Mouse (Mus musculus) forebrain, embryonic 11.5 days (tissue): ENCODE results near the gene Tmem189. TPM values are rescaled to one million over a fixed set of nuclear protein-coding genes. Genes with fewer than 3 reads are reported as not detected.
"Not testable (repeated sequence)": the region's sequence is repeated elsewhere in the genome, so short reads cannot be mapped to it uniquely, and the experiment has no call there.

Experiments
- ATAC-seq: fragments of 200-750 bp; cut with Nextera tagmentation; replicated peaks from 2 replicates; pipeline ENCODE4 v1.8.0; 2017; ENCODE audit warnings: moderate TSS enrichment; ENCODE audit not compliant: low FRiP score
- DNase-seq: peaks from one replicate; pipeline ENCODE4 v3.0.0-alpha.2; 2017; ENCODE audit warnings: low spot score
- H3K27ac ChIP-seq: fragments of 300-500 bp; sonication (generic); 2 replicates; pipeline ENCODE4 v1.5.1; 2014; ENCODE audit warnings: low read depth, low read length
- H3K27me3 ChIP-seq: fragments of 300-500 bp; sonication (generic); 2 replicates; pipeline ENCODE4 v1.6.1; 2014; ENCODE audit warnings: mild to moderate bottlenecking, low read length, mixed read lengths; ENCODE audit not compliant: control insufficient read depth, insufficient read depth
- H3K36me3 ChIP-seq: fragments of 300-500 bp; sonication (generic); 2 replicates; pipeline ENCODE4 v1.6.1; 2014; ENCODE audit warnings: mild to moderate bottlenecking, low read length, moderate library complexity, mixed read lengths; ENCODE audit not compliant: control insufficient read depth, insufficient read depth
- H3K4me1 ChIP-seq: fragments of 300-500 bp; sonication (generic); replicated peaks from 2 replicates; pipeline ENCODE4 v1.6.1; 2014; ENCODE audit warnings: low read length, mixed read lengths; ENCODE audit not compliant: control insufficient read depth, insufficient read depth
- H3K4me2 ChIP-seq: fragments of 300-500 bp; sonication (generic); 2 replicates; pipeline ENCODE4 v1.6.1; 2014; ENCODE audit warnings: low read depth, mild to moderate bottlenecking, low read length, moderate library complexity, mixed read lengths; ENCODE audit not compliant: severe bottlenecking
- H3K4me3 ChIP-seq: fragments of 300-500 bp; sonication (generic); 2 replicates; pipeline ENCODE4 v1.5.1; 2014; ENCODE audit warnings: low read depth, low read length
- H3K9ac ChIP-seq: fragments of 300-500 bp; sonication (generic); 2 replicates; pipeline ENCODE4 v1.6.1; 2014; ENCODE audit warnings: low read length
- H3K9me3 ChIP-seq: fragments of 300-500 bp; sonication (generic); 2 replicates; pipeline ENCODE4 v1.6.1; 2016; ENCODE audit warnings: low read length, mixed read lengths; ENCODE audit not compliant: control insufficient read depth
- WGBS: fragments of 180-500 bp; shearing (Covaris S2); extraction: QIAGEN DNeasy Blood & Tissue Kit; methylation state at CpG from one replicate; pipeline ENCODE4 v1.1.7; 2014; 5-methylcytosine and 5-hydroxymethylcytosine counted together
- polyA plus RNA-seq: library from polyadenylated mRNA; unstranded; fragments of >200 nt; fragmentation: Nextera tagmentation; extraction: Ambion mirVana; gene quantifications from 2 replicates; pipeline ENCODE4 v1.2.1, GENCODE M21; 2014

The Tmem189 gene
- polyA plus RNA-seq, 1 experiment from 2014 or later = 35.1 TPM

DNA sequence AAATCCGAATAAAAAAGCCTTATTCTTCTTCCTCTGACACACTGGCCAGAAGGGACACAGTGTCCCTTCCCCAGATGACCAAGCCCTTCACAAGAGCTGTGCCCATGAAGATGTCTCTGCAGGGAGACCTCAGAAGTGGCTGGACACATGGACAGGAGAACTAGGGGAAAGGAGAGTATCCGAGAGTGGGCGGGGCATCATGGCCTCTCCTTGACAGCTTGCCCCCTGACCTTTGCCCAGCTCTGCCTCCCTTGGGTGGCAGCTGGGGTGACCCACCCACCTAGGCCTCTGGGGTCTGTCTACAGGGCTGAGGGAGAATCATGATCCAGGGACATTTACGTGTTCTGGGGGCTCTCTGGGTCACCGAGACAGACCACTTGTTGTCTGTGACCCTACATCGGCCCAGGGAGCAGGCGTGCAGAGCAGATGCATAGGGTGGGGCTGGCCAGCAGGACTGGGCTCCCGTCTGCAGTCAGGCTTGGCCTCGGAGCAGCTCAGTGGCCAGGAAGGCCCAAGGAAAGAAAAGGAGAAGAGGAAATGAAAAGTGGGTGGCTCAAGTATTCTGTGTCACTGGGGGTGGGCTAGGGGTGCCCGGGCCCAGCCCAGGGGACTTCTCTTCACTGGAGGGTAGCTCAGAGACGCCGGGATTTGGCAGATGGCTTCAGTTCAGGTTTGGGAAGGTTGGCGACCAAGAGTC lies 46.1 kb downstream of the Tmem189 start:
- H3K4me2 ChIP-seq, H3K36me3 ChIP-seq, H3K27me3 ChIP-seq, ATAC-seq, H3K9me3 ChIP-seq, H3K27ac ChIP-seq, DNase-seq, H3K4me3 ChIP-seq, H3K4me1 ChIP-seq, H3K9ac ChIP-seq: not testable (repeated sequence)
- WGBS = 87% methylated on average over 13 of the region's 13 CpGs

DNA sequence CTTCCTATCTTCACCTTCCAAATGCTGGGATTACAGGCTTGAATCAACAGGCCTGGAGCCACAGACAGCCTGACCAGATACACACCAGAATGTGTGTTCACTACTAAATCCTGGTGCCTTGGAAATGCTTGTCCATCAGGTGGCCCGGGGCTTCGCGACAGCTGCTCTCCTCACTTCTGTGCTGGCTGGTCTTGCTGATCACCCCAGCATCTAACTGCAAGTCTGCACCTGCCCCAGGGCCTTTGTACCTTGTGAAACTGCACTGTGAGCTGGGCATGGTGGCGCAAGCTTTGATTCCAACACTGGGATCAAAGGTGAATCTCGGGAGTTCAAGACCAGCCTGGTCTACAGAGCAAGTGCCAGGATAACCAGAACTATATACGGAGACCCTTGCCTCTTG lies 47.5 kb downstream of the Tmem189 start:
- Histone ChIP-seq H3K9me3 (no peaks in the 10 kb centered on the region), H3K4me3 (no peak overlapping the region), H3K27ac (no peak overlapping the region), H3K27me3 (no peaks in the 10 kb centered on the region), H3K4me2 (no peak overlapping the region), H3K9ac (no peak overlapping the region), H3K36me3 (0 out of 2 replicates have a peak, but pooled peaks cover 2% of the 10 kb centered on the region), H3K4me1 (no peaks in the 10 kb centered on the region)
- DNase-seq = no peak
- no peak for ATAC-seq
- 89% methylated on average over 6 of the region's 6 CpGs for WGBS

DNA sequence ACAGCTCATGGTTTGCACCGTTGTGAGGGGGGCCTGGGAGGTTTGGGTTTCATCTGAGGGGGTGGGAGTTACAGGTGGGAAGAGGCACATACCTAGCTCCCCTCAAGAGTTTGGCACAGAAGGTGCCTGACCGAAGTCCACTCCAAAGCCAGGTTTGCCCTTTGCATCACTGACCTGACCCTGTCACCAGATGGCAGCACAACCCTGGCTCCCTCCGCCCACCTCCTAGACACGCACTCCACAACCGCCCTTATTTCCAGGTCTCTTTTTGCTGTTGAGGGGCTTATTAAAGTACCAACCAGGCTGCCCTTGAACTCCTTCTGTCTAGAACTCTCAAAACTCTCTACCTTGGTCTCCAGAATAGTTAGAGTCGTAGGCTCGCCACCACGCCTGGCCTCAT lies 48.3 kb downstream of the Tmem189 start:
- Histone ChIP-seq H3K36me3 (0 out of 2 replicates have a peak, but pooled peaks cover 2% of the 10 kb centered on the region), H3K4me2 (no peak overlapping the region), H3K27ac (no peak overlapping the region), H3K9me3 (no peaks in the 10 kb centered on the region), H3K4me1 (no peaks in the 10 kb centered on the region), H3K27me3 (no peaks in the 10 kb centered on the region), H3K4me3 (no peak overlapping the region), H3K9ac (no peak overlapping the region)
- 50% methylated on average over 8 of the region's 8 CpGs for WGBS
- ATAC-seq = no peak
- DNase-seq = no peak

DNA sequence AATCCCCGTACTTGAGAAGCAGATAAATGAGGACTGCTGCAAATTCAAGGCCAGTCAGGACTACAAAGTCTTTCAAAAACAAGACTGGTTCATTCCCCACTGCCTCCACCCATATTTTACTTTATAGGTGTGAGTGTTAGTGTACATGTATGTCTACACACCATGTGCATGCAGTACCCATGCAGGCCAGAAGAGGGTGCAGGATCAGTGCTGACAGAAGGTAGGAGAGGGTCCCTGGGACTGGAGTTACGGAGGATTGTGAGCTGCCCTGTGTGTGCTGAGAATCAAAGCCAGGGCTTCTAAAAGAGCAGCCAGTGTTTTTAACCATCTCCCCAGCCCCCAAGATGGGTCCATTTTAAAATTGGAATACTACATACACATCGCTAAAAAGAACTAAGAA lies 49.3 kb downstream of the Tmem189 start:
- H3K36me3 ChIP-seq = 0 out of 2 replicates have a peak, but pooled peaks cover 2% of the 10 kb centered on the region
- DNase-seq = peak; percentile 70
- no peaks in the 10 kb centered on the region for H3K27me3 ChIP-seq
- H3K27ac ChIP-seq = no peak overlapping the region
- no peak for ATAC-seq
- H3K4me2 ChIP-seq = no peak overlapping the region
- H3K4me1 ChIP-seq = no peaks in the 10 kb centered on the region
- no peaks in the 10 kb centered on the region for H3K9me3 ChIP-seq
- no peak overlapping the region for H3K9ac ChIP-seq
- WGBS = 75% methylated on average over 3 of the region's 3 CpGs
- no peak overlapping the region for H3K4me3 ChIP-seq

DNA sequence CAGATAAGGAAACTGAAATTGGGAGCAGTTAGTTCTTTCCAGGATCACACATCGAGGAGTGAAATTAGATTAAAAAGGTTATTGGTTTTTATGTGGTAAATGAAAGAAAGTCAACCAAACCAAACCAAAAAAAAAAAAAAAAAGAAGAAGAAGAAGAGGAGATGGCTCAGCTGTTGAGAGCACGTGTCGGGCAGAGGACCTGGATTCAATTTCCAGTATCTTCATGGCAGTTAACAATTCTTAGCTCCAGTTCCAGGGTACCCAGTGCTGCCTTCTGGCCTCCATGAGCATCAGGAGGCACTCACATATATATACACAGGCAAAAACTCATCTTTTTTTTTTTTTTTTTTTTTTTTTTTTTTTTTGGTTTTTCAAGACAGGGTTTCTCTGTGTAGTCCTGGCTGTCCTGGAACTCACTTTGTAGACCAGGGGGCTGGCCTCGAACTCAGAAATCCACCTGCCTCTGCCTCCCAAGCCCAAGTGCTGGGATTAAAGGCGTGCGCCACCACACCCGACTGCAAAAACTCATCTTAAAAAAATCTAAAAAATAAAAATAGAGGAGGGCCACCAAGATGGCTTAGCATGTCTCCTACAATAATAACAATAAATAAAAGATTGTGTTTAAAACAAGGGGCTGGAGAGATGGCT lies 54.6 kb downstream of the Tmem189 start:
- H3K4me2 ChIP-seq = peak overlapping the region; percentile 26; the same call in 1 of the 2 replicates
- 78% methylated on average over 7 of the region's 7 CpGs for WGBS
- H3K9me3 ChIP-seq = no peaks in the 10 kb centered on the region
- no peak overlapping the region for H3K4me3 ChIP-seq
- ATAC-seq = no peak
- H3K36me3 ChIP-seq = no peaks in the 10 kb centered on the region
- no peak overlapping the region for H3K27ac ChIP-seq
- no peaks in the 10 kb centered on the region for H3K27me3 ChIP-seq
- H3K4me1 ChIP-seq = peaks cover 11% of the 10 kb centered on the region
- no peak for DNase-seq
- H3K9ac ChIP-seq = no peak overlapping the region

DNA sequence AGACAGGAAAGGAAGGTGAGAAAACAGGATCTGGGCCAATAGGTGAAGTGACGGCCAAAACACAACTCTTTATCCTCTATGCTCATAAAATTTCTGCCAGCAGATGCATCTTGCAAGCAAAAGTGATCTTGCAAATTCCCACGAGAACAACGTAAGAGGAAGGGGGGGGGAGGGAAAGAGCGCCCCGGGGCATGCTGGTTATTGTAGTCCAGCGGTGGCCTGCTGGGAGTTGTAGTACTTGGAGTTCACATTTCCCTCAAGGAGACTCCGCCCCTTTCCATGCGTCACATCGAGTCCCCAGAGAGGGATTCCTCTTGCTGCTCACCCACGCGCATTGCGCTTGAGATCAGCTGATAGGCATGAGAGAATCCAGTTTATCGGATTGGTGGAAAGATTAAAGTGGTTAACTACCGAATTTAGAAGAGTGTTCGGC lies 55.3 kb downstream of the Tmem189 start:
- no peaks in the 10 kb centered on the region for H3K9me3 ChIP-seq
- H3K27me3 ChIP-seq = no peaks in the 10 kb centered on the region
- H3K36me3 ChIP-seq = no peaks in the 10 kb centered on the region
- H3K4me3 ChIP-seq = no peak overlapping the region; the same call in 1 of the 2 replicates
- DNase-seq (peak; percentile 99), ATAC-seq (peak; percentile 72)
- peak overlapping the region; percentile 8; the same call in 1 of the 2 replicates for H3K27ac ChIP-seq
- peak overlapping the region; percentile 17; the same call in 1 of the 2 replicates for H3K9ac ChIP-seq
- under 1% methylated on average over 15 of the region's 15 CpGs for WGBS
- peak overlapping the region; percentile 41 for H3K4me2 ChIP-seq
- peaks cover 14% of the 10 kb centered on the region for H3K4me1 ChIP-seq

DNA sequence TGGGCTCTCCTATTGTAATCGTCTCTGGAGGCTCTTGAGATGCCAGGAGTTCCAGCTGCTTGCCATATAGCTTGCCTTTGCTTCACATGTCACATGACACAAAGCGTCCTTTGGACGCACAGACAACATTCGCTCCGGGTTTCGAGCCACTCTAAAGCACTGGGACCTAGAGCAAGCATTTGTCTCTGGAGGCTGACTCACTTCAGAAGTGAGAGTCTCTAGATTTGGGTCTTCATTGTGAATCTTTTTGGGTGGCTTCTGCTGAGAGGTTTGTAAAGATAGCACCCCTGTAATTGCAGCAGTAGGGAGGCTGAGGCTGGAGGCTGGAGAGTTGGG lies 56.1 kb downstream of the Tmem189 start:
- Histone ChIP-seq H3K9ac (no peak overlapping the region; the same call in 1 of the 2 replicates), H3K9me3 (no peaks in the 10 kb centered on the region), H3K27ac (no peak overlapping the region), H3K4me2 (no peak overlapping the region), H3K27me3 (no peaks in the 10 kb centered on the region), H3K4me3 (no peak overlapping the region), H3K36me3 (no peaks in the 10 kb centered on the region), H3K4me1 (peaks cover 14% of the 10 kb centered on the region)
- 90% methylated on average over 6 of the region's 6 CpGs for WGBS
- DNase-seq (no peak), ATAC-seq (no peak)

DNA sequence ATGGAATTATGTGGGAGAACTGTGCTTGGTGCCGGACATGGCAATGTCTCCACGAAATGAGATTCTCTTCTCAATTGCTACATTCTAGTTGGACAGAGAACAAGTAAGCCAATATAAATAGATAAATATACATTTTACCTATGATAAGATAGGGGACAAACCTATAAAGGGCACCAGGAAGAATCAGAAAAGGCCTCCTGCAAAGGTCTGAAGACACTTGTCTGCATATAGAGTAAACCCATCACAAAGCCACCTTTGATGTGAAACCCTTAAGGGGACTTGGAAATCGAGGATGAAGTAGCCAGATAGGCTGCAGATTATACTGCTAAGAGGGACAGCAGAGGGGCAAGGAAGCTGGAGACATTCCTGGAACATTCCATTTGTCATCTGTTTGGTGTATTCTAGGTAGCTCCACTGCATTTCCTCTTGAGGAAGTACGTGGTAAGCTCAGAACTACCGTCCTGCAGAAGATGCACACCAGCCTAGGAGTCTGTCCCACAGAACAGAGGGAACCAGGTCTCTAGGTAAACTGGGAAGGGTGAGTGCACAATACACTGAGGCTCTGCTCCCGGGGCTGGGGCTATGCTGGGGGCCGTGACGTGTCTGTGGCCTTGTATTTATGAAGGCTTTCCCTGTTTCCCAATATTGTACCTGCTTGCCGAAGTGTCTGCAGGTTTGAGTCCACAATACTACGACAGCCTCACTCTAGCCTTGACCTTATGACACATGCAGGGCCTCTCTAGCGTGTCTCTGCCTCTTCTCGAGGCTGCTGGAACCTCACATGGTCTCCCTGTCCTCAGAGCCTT lies 56.7 kb downstream of the Tmem189 start:
- H3K27ac ChIP-seq = no peak overlapping the region
- H3K9me3 ChIP-seq = no peaks in the 10 kb centered on the region
- H3K4me2 ChIP-seq = peak overlapping the region; percentile 76; the same call in 1 of the 2 replicates
- H3K4me3 ChIP-seq = no peak overlapping the region
- peaks cover 14% of the 10 kb centered on the region for H3K4me1 ChIP-seq
- H3K9ac ChIP-seq = peak overlapping the region; percentile 88; the same call in 1 of the 2 replicates
- no peaks in the 10 kb centered on the region for H3K27me3 ChIP-seq
- H3K36me3 ChIP-seq = no peaks in the 10 kb centered on the region
- DNase-seq = no peak
- 82% methylated on average over 12 of the region's 12 CpGs for WGBS
- ATAC-seq = no peak
